Mouse (Mus musculus): ENCODE measurements around the gene Csf3. TPM values are rescaled to one million over a fixed set of nuclear protein-coding genes. Genes with fewer than 3 reads are reported as not detected.
A peak's percentile ranks its signal among the peaks of the same experiment; 100 is the strongest.

Csf3 gene
- polyA plus RNA-seq, 1 experiment from 2014 or later: 0.11 TPM

GRCm38 (mm10) chr11:98698849-98699640, 2.0 kb upstream of the Csf3 start:
- H3K4me2 ChIP-seq (replicated peaks; ENCODE audit: low read depth): no peak overlapping the region
- 86% methylated on average over 16 of the region's 16 CpGs for WGBS
- H3K27me3 ChIP-seq (ENCODE audit: control insufficient read depth, insufficient read depth, low read length): no peaks in the 10 kb centered on the region
- TF ChIP-seq EP300 (optimal IDR thresholded peaks at IDR 0.05): no peak
- no peak for TF ChIP-seq CTCF (IDR thresholded peaks at IDR 0.05; ENCODE audit: low read depth)
- DNase-seq (ENCODE audit: low spot score) (no peak), ATAC-seq (ENCODE audit: low FRiP score, low TSS enrichment) (no peak)
- no peaks in the 10 kb centered on the region for H3K9me3 ChIP-seq (ENCODE audit: control insufficient read depth, low read length)
- no peak overlapping the region for H3K27ac ChIP-seq (replicated peaks)
- no peaks in the 10 kb centered on the region for H3K4me1 ChIP-seq (replicated peaks; ENCODE audit: control insufficient read depth, insufficient read depth)
- no peak overlapping the region for H3K4me3 ChIP-seq (ENCODE audit: low read depth, low read length)
- H3K36me3 ChIP-seq (ENCODE audit: control insufficient read depth, insufficient read depth, low read length): peaks cover 14% of the 10 kb centered on the region
- H3K9ac ChIP-seq (ENCODE audit: low read length): no peak overlapping the region

GRCm38 (mm10) chr11:98699911-98700310, 1.2 kb upstream of the Csf3 start:
- Histone ChIP-seq H3K9me3 (ENCODE audit: control insufficient read depth, low read length) (no peaks in the 10 kb centered on the region), H3K4me3 (ENCODE audit: low read depth, low read length) (no peak overlapping the region), H3K9ac (ENCODE audit: low read length) (no peak overlapping the region), H3K4me1 (replicated peaks; ENCODE audit: control insufficient read depth, insufficient read depth) (no peaks in the 10 kb centered on the region), H3K36me3 (ENCODE audit: control insufficient read depth, insufficient read depth, low read length) (peaks cover 9% of the 10 kb centered on the region), H3K4me2 (replicated peaks; ENCODE audit: low read depth) (no peak overlapping the region), H3K27me3 (ENCODE audit: control insufficient read depth, insufficient read depth, low read length) (no peaks in the 10 kb centered on the region), H3K27ac (replicated peaks) (no peak overlapping the region)
- WGBS: 26% methylated on average over 4 of the region's 4 CpGs
- TF ChIP-seq CTCF (IDR thresholded peaks at IDR 0.05; ENCODE audit: low read depth): peak; percentile 93
- no peak for TF ChIP-seq EP300 (optimal IDR thresholded peaks at IDR 0.05)
- DNase-seq (ENCODE audit: low spot score) (peak; percentile 79), ATAC-seq (ENCODE audit: low FRiP score, low TSS enrichment) (peak; percentile 48; the same call in 1 of the 2 replicates)

GRCm38 (mm10) chr11:98702323-98702722, 1.3 kb downstream of the Csf3 start:
- WGBS: 66% methylated on average over 5 of the region's 5 CpGs
- Histone ChIP-seq H3K27me3 (ENCODE audit: control insufficient read depth, insufficient read depth, low read length) (no peaks in the 10 kb centered on the region), H3K9me3 (ENCODE audit: control insufficient read depth, low read length) (no peaks in the 10 kb centered on the region), H3K4me2 (replicated peaks; ENCODE audit: low read depth) (no peak overlapping the region), H3K36me3 (ENCODE audit: control insufficient read depth, insufficient read depth, low read length) (peaks cover 4% of the 10 kb centered on the region; the same call in 1 of the 2 replicates), H3K4me1 (replicated peaks; ENCODE audit: control insufficient read depth, insufficient read depth) (no peaks in the 10 kb centered on the region), H3K27ac (replicated peaks) (no peak overlapping the region), H3K9ac (ENCODE audit: low read length) (no peak overlapping the region), H3K4me3 (ENCODE audit: low read depth, low read length) (no peak overlapping the region)
- ATAC-seq (ENCODE audit: low FRiP score, low TSS enrichment) (no peak), DNase-seq (ENCODE audit: low spot score) (no peak)
- TF ChIP-seq EP300 (optimal IDR thresholded peaks at IDR 0.05) (no peak), CTCF (IDR thresholded peaks at IDR 0.05; ENCODE audit: low read depth) (no peak)

- H3K27me3 ChIP-seq (ENCODE audit: control insufficient read depth, insufficient read depth, low read length): no peaks in the 10 kb centered on the region
- H3K36me3 ChIP-seq (ENCODE audit: control insufficient read depth, insufficient read depth, low read length): peaks cover 7% of the 10 kb centered on the region; the same call in 1 of the 2 replicates
- 0 out of 2 replicates have a peak, but pooled peaks cover under 1% of the 10 kb centered on the region for H3K4me1 ChIP-seq (replicated peaks; ENCODE audit: control insufficient read depth, insufficient read depth)
- no peak overlapping the region for H3K9ac ChIP-seq (ENCODE audit: low read length)
- 89% methylated on average over 10 of the region's 10 CpGs for WGBS
- H3K4me3 ChIP-seq (ENCODE audit: low read depth, low read length): no peak overlapping the region
- no peak for ATAC-seq (ENCODE audit: low FRiP score, low TSS enrichment)
- TF ChIP-seq EP300 (optimal IDR thresholded peaks at IDR 0.05) (no peak), CTCF (IDR thresholded peaks at IDR 0.05; ENCODE audit: low read depth) (no peak)
- H3K9me3 ChIP-seq (ENCODE audit: control insufficient read depth, low read length): no peaks in the 10 kb centered on the region
- H3K27ac ChIP-seq (replicated peaks): no peak overlapping the region
- H3K4me2 ChIP-seq (replicated peaks; ENCODE audit: low read depth): no peak overlapping the region
- DNase-seq (ENCODE audit: low spot score): no peak
Measured at GRCm38 (mm10) chr11:98705021-98705420, 4.0 kb downstream of the Csf3 start.

DNA sequence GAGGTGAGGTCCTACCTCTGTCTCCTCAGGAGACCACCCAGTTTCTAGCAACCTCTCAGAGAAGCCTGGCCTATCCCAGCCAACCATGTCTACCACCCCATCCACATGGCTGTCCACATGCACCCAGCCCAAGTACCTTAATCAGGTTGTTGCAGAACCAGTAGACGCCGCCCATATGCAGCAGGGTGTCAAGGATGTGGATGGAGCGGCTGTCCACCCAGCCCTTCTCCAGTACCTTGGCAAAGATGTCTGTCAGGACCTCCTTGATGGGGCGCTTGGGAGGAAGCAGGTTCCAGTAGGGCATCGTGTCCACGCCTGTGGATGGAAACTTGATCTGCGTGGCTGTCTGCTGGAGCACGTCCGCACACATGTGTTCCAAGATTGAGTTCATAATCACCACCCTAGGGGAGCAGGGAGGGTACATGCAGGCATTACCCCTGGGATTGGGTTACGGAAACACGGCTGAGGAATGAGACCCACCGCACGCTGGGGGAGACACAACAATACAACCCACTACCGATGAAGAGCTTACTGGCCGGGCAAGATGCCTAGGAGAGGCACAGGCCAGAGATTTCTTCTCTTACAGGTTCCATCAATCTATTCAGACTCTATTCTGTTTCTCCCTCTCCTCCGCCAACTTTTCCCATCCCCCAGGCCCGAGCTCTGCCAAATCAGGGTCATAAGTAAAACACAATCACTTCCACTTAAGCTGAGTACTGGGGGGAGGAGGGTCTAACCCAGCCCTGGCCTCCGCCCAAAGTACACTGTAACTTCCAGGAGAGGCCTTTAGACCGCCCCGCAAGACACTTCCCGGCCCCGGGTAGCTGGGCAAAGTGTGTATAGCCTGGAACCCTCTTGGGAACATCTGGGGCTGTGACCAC, 6.6 kb downstream of the Csf3 start:
- no peak overlapping the region for H3K4me3 ChIP-seq (ENCODE audit: low read depth, low read length)
- H3K27me3 ChIP-seq (ENCODE audit: control insufficient read depth, insufficient read depth, low read length): no peaks in the 10 kb centered on the region
- no peak overlapping the region for H3K9ac ChIP-seq (ENCODE audit: low read length)
- H3K4me1 ChIP-seq (replicated peaks; ENCODE audit: control insufficient read depth, insufficient read depth): 0 out of 2 replicates have a peak, but pooled peaks cover 3% of the 10 kb centered on the region
- peaks cover 7% of the 10 kb centered on the region; the same call in 1 of the 2 replicates for H3K36me3 ChIP-seq (ENCODE audit: control insufficient read depth, insufficient read depth, low read length)
- WGBS: 66% methylated on average over 22 of the region's 22 CpGs
- TF ChIP-seq CTCF (IDR thresholded peaks at IDR 0.05; ENCODE audit: low read depth) (no peak), EP300 (optimal IDR thresholded peaks at IDR 0.05) (no peak)
- DNase-seq (ENCODE audit: low spot score): peak; percentile 70
- peak overlapping the region; percentile 83 for H3K27ac ChIP-seq (replicated peaks)
- ATAC-seq (ENCODE audit: low FRiP score, low TSS enrichment): peak; percentile 38
- no peak overlapping the region; the same call in 1 of the 2 replicates for H3K4me2 ChIP-seq (replicated peaks; ENCODE audit: low read depth)
- H3K9me3 ChIP-seq (ENCODE audit: control insufficient read depth, low read length): no peaks in the 10 kb centered on the region

Data from stomach, postnatal 0 days (tissue).